Mouse (Mus musculus) hindbrain, embryonic 14.5 days (tissue): Measurements from ENCODE around the gene Abcb1b. TPM values are rescaled to one million over a fixed set of nuclear protein-coding genes. Genes with fewer than 3 reads are reported as not detected.
"Not testable (repeated sequence)": the region's sequence is repeated elsewhere in the genome, so short reads cannot be mapped to it uniquely, and the experiment has no call there.

Experiments
- ATAC-seq: fragments of 200-750 bp; cut with Nextera tagmentation; 2 replicates; pipeline ENCODE4 v1.8.0; 2017; ENCODE audit warnings: moderate number of reproducible peaks, mild to moderate bottlenecking, moderate TSS enrichment, moderate library complexity; ENCODE audit not compliant: low FRiP score
- DNase-seq: peaks from one replicate; pipeline ENCODE4 v3.0.0-alpha.2; 2015; ENCODE audit warnings: low spot score
- H3K27ac ChIP-seq: fragments of 300-500 bp; sonication (generic); 2 replicates; pipeline ENCODE4 v1.5.1; 2014; ENCODE audit warnings: mild to moderate bottlenecking, moderate library complexity
- H3K27me3 ChIP-seq: fragments of 300-500 bp; sonication (generic); 2 replicates; pipeline ENCODE4 v1.6.1; 2014; ENCODE audit warnings: mild to moderate bottlenecking, low read length, mixed read lengths; ENCODE audit not compliant: control insufficient read depth, insufficient read depth
- H3K36me3 ChIP-seq: fragments of 300-500 bp; sonication (generic); replicated peaks from 2 replicates; pipeline ENCODE4 v1.6.1; 2014; ENCODE audit not compliant: control insufficient read depth, insufficient read depth
- H3K4me1 ChIP-seq: fragments of 300-500 bp; sonication (generic); replicated peaks from 2 replicates; pipeline ENCODE4 v1.6.1; 2014; ENCODE audit warnings: antibody characterized with exemption, low read length, mixed read lengths; ENCODE audit not compliant: control insufficient read depth, insufficient read depth
- H3K4me2 ChIP-seq: fragments of 300-500 bp; sonication (generic); replicated peaks from 2 replicates; pipeline ENCODE4 v1.6.1; 2014; ENCODE audit warnings: mild to moderate bottlenecking, moderate library complexity
- H3K4me3 ChIP-seq: fragments of 300-500 bp; sonication (generic); replicated peaks from 2 replicates; pipeline ENCODE4 v1.5.1; 2014; ENCODE audit warnings: mild to moderate bottlenecking, low read length
- H3K9ac ChIP-seq: fragments of 300-500 bp; sonication (generic); 2 replicates; pipeline ENCODE4 v1.6.1; 2014
- H3K9me3 ChIP-seq: fragments of 300-500 bp; sonication (generic); 2 replicates; pipeline ENCODE4 v1.6.1; 2016; ENCODE audit warnings: low read length; ENCODE audit not compliant: control insufficient read depth
- WGBS: fragments of 180-500 bp; shearing (Covaris S2); extraction: QIAGEN DNeasy Blood & Tissue Kit; methylation state at CpG from one replicate; pipeline ENCODE4 v1.1.7; 2014; 5-methylcytosine and 5-hydroxymethylcytosine counted together
- polyA plus RNA-seq: library from polyadenylated mRNA; unstranded; fragments of >200 nt; fragmentation: Nextera tagmentation; extraction: Ambion mirVana; gene quantifications from 2 replicates; pipeline ENCODE4 v1.2.1, GENCODE M21; 2014

Abcb1b gene
- polyA plus RNA-seq, 1 experiment from 2014 or later = 0.82 TPM

DNA sequence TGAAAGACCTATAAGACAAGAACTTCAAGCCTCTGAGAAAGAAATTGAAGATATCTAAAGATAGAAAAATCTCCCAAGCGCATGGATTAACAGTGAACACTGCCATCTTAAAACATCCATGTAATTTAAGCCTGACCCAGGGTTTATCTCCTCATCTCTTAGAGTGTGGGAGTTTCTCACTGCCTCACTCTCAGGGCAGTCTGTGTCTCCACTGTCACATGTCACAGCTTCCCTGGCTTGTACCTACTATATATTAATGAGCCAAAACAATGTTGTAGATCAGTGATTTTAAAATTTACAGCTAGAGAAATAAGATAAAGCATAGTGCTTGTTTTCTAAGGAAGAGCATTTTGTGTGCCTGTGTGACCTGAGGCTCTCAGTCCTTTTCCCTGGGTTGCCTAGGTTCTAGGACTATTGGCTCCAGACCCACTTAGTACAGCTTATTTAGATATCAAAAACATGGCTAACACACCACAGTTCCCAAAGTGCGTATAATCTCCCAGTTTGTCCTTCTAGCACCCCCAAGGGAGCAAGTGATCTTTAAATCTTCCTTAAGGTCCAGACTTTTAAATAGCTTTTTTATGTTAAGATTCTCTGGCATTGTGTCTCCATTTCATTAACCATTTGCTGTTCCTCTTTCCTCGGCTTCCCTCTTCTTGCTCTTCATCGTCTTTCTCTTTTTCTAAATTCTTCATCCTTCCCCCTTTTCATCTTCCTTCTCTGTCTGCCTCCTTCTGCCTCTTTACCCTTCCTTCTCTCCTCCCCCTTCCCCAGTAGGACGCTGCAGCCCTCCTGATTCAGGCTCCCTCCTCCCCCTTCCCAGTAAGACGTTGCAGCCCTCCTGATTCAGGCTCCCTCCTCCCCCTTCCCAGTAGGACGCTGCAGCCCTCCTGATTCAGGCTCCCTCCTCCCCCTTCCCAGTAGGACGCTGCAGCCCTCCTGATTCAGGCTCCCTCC is 22.0 kb downstream of the Abcb1b start:
- Histone ChIP-seq H3K27me3 (no peaks in the 10 kb centered on the region), H3K9me3 (no peaks in the 10 kb centered on the region), H3K36me3 (no peaks in the 10 kb centered on the region), H3K4me2 (peak overlapping the region; percentile 47), H3K9ac (peak overlapping the region; percentile 36), H3K27ac (no peak overlapping the region), H3K4me3 (peak overlapping the region; percentile 22), H3K4me1 (peaks cover 3% of the 10 kb centered on the region; the same call in 1 of the 2 replicates)
- ATAC-seq = peak; percentile 55; the same call in 1 of the 2 replicates
- WGBS = 13% methylated on average over 7 of the region's 8 CpGs
- DNase-seq = no peak

DNA sequence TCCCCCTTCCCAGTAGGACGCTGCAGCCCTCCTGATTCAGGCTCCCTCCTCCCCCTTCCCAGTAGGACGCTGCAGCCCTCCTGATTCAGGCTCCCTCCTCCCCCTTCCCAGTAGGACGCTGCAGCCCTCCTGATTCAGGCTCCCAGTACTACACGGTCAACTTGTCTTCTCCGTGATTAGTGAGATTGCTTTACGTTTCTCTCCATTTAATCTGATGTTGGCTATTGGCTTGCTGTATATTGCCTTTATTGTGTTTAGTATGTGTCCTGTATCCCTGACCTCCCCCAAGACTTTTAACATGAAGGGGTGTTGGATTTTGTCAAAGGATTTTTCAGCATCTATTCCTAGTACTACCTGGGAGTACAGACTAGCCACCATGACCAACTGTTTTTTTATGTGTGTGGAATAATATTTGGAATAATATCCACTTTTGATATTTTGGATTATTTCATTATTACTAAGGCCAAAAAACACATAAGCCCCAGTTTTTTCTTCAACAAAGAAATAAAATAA is 22.7 kb downstream of the Abcb1b start:
- Histone ChIP-seq H3K4me3 (peak overlapping the region; percentile 22), H3K4me2 (peak overlapping the region; percentile 47)
- not testable (repeated sequence) for H3K9ac ChIP-seq, H3K9me3 ChIP-seq, DNase-seq, H3K36me3 ChIP-seq, H3K27me3 ChIP-seq, ATAC-seq, H3K27ac ChIP-seq, H3K4me1 ChIP-seq
- 0% methylated on average over 4 of the region's 6 CpGs for WGBS

DNA sequence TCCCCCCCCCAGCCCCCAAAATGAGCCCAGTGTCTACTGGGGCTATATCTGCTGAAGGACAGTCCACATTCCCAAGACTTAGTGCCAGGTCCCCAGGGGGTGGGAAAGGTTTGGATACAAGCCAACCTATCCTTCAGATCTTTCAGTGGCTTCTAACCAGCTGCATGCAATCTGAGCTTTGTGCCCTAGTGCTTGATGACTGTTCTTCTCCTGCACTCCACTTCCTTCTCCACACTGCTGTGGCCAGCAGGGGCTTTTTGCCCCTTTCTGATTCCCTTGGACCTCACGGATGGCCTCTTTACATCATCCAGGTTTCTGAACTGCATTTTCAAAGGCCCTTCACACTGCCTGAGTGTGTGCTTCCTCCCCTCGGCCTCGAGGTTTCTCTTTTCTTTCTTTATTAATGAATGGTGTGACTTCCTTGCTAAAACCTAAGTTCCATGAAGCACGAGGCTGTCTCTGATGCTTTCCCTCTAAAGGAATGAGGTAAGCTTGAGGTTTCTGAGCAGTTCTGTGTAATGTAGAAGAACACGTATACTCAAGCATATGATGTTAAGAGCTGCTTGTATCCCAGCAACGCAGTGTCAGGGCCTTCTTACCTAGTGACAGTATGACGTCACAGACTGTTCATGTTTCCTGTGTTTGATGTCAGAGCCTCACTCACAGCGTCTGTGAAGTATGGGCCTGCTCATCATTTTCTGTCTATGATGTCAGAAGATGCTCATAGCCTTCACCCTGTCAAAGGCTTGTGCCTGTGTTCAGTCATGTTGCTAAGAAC is 40.9 kb downstream of the Abcb1b start:
- Histone ChIP-seq H3K9ac (no peak overlapping the region), H3K4me3 (no peak overlapping the region), H3K9me3 (no peaks in the 10 kb centered on the region), H3K36me3 (no peaks in the 10 kb centered on the region), H3K27ac (no peak overlapping the region), H3K4me1 (no peaks in the 10 kb centered on the region), H3K4me2 (no peak overlapping the region), H3K27me3 (no peaks in the 10 kb centered on the region)
- ATAC-seq (no peak), DNase-seq (no peak)
- 71% methylated on average over 8 of the region's 8 CpGs for WGBS

DNA sequence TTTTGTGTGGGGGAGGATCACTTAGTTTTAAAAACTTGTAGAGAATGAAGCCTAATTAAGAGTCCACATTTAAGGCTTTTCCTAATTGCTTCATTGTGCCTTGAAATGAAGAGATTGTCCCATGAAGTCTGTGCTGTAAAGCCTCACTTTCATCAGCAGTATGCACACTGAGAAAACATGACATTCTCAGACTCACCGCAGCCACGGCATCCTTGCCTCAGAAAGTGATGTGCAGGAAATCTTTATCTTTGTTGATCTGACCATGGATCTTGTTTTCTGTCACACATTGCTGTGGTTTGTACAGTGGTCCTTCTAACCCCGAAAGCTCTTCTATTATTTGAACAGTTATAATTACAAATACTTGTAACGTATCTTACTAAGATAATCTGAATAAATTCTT is 41.7 kb downstream of the Abcb1b start:
- ATAC-seq = no peak

DNA sequence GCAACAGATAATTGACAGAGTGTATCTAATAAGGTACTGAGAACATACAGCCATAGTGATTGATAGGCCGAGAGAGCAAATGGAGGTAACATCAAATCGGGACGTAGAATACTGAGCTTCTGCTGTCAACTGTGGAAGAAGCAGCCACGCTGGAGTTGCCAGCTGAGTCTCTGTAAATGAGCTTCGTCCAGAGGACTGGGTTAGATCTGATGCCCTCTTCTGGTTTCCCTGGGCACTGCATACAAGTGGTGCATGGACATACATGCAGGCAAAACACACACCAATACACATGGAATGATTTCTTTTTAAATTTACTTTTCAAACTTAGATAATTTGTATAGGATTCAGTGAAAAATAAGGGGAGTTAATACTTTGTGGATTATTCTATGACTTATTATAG is 42.9 kb downstream of the Abcb1b start:
- WGBS = 34% methylated on average over 5 of the region's 5 CpGs
- no peak overlapping the region for H3K27ac ChIP-seq
- H3K4me1 ChIP-seq = no peaks in the 10 kb centered on the region
- ATAC-seq (peak; percentile 62; the same call in 1 of the 2 replicates), DNase-seq (peak; percentile 62)
- H3K36me3 ChIP-seq = no peaks in the 10 kb centered on the region
- H3K4me3 ChIP-seq = no peak overlapping the region
- H3K27me3 ChIP-seq = no peaks in the 10 kb centered on the region
- H3K9ac ChIP-seq = no peak overlapping the region
- H3K4me2 ChIP-seq = no peak overlapping the region
- no peaks in the 10 kb centered on the region for H3K9me3 ChIP-seq

More for the DNA sequence above, 41.7 kb downstream of the Abcb1b start:
- no peaks in the 10 kb centered on the region for H3K9me3 ChIP-seq
- H3K27me3 ChIP-seq = no peaks in the 10 kb centered on the region
- WGBS = 92% methylated on average over 4 of the region's 4 CpGs
- no peak for DNase-seq
- no peak overlapping the region for H3K4me3 ChIP-seq
- H3K4me1 ChIP-seq = no peaks in the 10 kb centered on the region
- H3K27ac ChIP-seq = no peak overlapping the region
- no peak overlapping the region for H3K9ac ChIP-seq
- H3K36me3 ChIP-seq = no peaks in the 10 kb centered on the region
- H3K4me2 ChIP-seq = no peak overlapping the region

DNA sequence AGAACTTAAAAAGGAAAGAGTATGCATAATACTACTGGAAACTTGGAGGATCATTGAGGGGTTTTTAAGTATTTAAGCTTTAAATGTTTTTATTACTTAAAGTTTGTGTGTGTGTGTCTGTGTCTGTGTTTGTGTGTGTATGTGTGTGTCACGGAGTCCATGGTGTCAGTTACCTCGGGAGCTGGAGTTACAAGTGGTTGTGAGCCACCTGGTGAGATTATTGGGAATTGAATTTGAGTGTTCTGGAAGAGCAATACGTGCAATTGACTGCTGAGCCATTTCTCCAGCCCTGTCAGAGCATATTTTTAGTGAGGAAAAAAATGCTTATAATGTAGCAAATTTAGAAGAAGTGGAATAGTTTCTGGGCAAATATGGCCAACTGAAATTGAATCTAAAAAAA is 44.9 kb downstream of the Abcb1b start:
- Histone ChIP-seq H3K4me3 (no peak overlapping the region), H3K27ac (no peak overlapping the region), H3K27me3 (no peaks in the 10 kb centered on the region), H3K4me1 (no peaks in the 10 kb centered on the region), H3K9ac (no peak overlapping the region), H3K4me2 (no peak overlapping the region), H3K9me3 (no peaks in the 10 kb centered on the region), H3K36me3 (no peaks in the 10 kb centered on the region)
- no peak for DNase-seq
- ATAC-seq = no peak
- 62% methylated on average over 3 of the region's 3 CpGs for WGBS

DNA sequence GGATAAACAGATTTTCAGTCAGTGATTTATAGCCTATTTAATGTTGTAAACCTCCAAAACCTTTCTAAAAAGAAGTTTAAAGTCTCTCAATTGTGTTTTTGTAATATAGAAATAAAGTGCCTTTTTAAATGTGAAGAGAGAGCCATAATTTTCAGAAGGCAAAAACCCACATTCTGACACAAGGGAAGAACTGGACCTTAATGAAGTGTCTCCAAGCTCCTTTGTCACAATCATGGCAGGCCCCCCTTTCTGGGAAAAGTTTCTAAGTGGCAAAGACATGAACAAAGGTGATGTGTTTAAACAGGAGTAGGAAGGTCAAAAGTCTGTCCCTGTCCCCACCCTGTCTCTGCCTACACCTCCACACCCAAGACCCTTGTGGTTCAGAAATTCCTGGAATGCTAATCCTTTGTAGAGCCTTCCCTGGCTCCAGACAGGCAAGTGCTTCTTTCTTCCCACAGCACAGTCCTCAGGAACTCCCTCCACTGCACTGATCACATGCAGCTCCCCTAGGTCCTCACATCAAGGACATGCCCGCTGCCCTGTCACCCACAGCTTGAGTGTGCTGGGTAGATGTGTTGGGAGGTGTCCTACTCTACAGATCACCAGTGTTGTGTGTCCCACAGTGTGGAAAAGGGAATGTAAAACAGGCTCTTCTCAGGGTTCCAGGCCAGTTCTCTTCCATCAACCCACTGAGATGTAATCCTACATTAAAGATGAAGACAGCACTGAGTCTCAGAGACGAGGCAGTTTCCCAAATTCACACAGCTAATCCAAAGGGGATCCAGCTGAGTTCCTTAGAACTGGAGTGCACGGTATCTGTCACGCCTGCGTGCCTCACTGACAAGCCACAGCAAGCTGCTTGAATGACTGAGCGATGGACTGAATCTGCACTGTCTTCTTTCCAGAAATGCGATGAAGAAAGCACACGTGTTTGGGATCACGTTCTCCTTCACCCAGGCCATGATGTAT is 50.9 kb downstream of the Abcb1b start:
- not testable (repeated sequence) for H3K9ac ChIP-seq, H3K4me2 ChIP-seq, DNase-seq, H3K9me3 ChIP-seq, ATAC-seq, H3K36me3 ChIP-seq, H3K27me3 ChIP-seq, H3K27ac ChIP-seq, H3K4me3 ChIP-seq, H3K4me1 ChIP-seq
- 40% methylated on average over 5 of the region's 9 CpGs for WGBS

DNA sequence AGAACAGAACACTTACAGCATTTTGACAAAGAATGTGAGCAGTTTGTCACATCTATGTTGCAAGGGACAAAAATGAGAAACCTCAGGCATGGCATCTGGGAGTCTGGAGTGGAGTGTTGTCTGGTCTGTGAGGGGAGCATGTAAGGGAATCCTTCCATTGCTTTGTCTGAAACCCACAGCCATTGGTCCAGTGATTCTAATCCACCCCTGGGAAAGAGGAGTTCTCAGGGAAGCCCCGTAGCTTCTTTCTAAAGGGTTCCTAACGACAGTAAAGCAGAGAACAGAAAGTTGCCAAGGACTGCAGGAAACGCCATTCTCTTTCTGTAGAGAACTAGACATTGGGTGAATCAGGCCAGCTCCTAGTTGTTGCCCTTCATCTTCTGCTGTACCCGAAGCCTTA is 52.9 kb downstream of the Abcb1b start:
- no peaks in the 10 kb centered on the region for H3K9me3 ChIP-seq
- H3K4me2 ChIP-seq = no peak overlapping the region
- ATAC-seq (no peak), DNase-seq (no peak)
- no peak overlapping the region for H3K27ac ChIP-seq
- H3K9ac ChIP-seq = no peak overlapping the region
- H3K36me3 ChIP-seq = no peaks in the 10 kb centered on the region
- H3K4me1 ChIP-seq = no peaks in the 10 kb centered on the region
- WGBS = 72% methylated on average over 4 of the region's 4 CpGs
- no peaks in the 10 kb centered on the region for H3K27me3 ChIP-seq
- H3K4me3 ChIP-seq = no peak overlapping the region
